Mouse (Mus musculus): ENCODE results near the gene Teddm3.

- TF ChIP-seq CTCF (conservative IDR thresholded peaks at IDR 0.05; ENCODE audit: insufficient read depth, insufficient read length, low read depth, low read length) (no peak), POLR2A (IDR thresholded peaks at IDR 0.05; ENCODE audit: low read depth, low read length) (no peak)
Observed at GRCm38 (mm10) chr16:21168730-21169129, 14.9 kb upstream of the Teddm3 start.
